Comparison of ENCODE assay signal across 8 mouse cellular contexts in the genomic region with DNA sequence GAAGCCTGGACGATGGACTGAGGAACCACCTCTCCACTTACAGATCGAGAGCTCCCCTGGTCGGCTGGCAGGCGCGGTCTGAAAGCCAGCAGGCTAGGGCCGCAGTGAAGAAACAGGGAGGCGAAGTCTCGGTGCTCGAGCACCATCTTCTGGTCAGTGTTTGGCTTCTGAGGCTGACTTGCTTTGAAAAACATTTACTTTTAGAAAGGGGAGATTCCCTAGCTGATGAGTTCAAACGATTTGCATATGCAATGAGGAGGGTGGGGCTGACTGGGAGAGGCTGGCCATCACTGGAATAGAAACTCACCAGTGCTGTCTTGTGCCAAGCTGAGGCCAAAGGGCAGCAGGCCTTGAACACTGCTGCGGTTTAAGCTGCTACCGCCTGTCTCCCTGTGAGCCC. TPM values are rescaled to one million over a fixed set of nuclear protein-coding genes. Genes with fewer than 3 reads are reported as not detected.
DNase-seq lines count a peak whose midpoint lies in the region; ATAC-seq lines count a peak whose summit lies in the region.

No protein-coding gene starts in this region.

- peaks cover 18% of the 10 kb centered on the region for H3K4me1 ChIP-seq in forebrain, embryonic 15.5 days
- H3K4me1 ChIP-seq in kidney, embryonic 14.5 days (ENCODE audit: control insufficient read depth, insufficient read depth, low read length) = no peaks in the 10 kb centered on the region
- no peaks in the 10 kb centered on the region for H3K4me1 ChIP-seq in liver, embryonic 13.5 days (replicated peaks)
- H3K4me1 ChIP-seq in neural tube, embryonic 14.5 days (ENCODE audit: control insufficient read depth, insufficient read depth, low read length) = peaks cover 15% of the 10 kb centered on the region

- no peak overlapping the region for H3K27ac ChIP-seq in forebrain, embryonic 15.5 days (replicated peaks)
- H3K27ac ChIP-seq in kidney, embryonic 14.5 days (ENCODE audit: low read depth, low read length) = no peak overlapping the region
- no peak overlapping the region for H3K27ac ChIP-seq in liver, embryonic 13.5 days
- no peak overlapping the region for H3K27ac ChIP-seq in neural tube, embryonic 14.5 days (ENCODE audit: low read depth, low read length)

- H3K9ac ChIP-seq in forebrain, embryonic 15.5 days (replicated peaks) = no peak overlapping the region
- H3K9ac ChIP-seq in kidney, embryonic 14.5 days (ENCODE audit: low read depth, low read length) = no peak overlapping the region
- no peak overlapping the region for H3K9ac ChIP-seq in liver, embryonic 13.5 days
- H3K9ac ChIP-seq in neural tube, embryonic 14.5 days (replicated peaks; ENCODE audit: low read depth, low read length) = no peak overlapping the region

- no peak overlapping the region for H3K4me2 ChIP-seq in forebrain, embryonic 15.5 days (replicated peaks)
- no peak overlapping the region for H3K4me2 ChIP-seq in kidney, embryonic 14.5 days (replicated peaks; ENCODE audit: low read depth, low read length)
- H3K4me2 ChIP-seq in liver, embryonic 13.5 days = no peak overlapping the region
- no peak overlapping the region for H3K4me2 ChIP-seq in neural tube, embryonic 14.5 days (ENCODE audit: low read depth, low read length)

- no peaks in the 10 kb centered on the region for H3K36me3 ChIP-seq in forebrain, embryonic 15.5 days
- no peaks in the 10 kb centered on the region for H3K36me3 ChIP-seq in kidney, embryonic 14.5 days (ENCODE audit: control insufficient read depth, insufficient read depth, low read length)
- H3K36me3 ChIP-seq in liver, embryonic 13.5 days = peaks cover 9% of the 10 kb centered on the region
- peaks cover 2% of the 10 kb centered on the region; the same call in 1 of the 2 replicates for H3K36me3 ChIP-seq in neural tube, embryonic 14.5 days (ENCODE audit: control insufficient read depth, insufficient read depth, low read length)

- peak; percentile 26 for DNase-seq in CD4-positive, CD25-positive, alpha-beta regulatory T cell, adult 2 months (ENCODE audit: low read depth, low spot score)
- DNase-seq in liver, embryonic 13.5 days = no peak
- DNase-seq in thymus, postnatal 0 days (ENCODE audit: low spot score) = no peak

- 6% methylated on average over 12 of the region's 12 CpGs for WGBS in forebrain, embryonic 15.5 days
- 8% methylated on average over 12 of the region's 12 CpGs for WGBS in kidney, embryonic 14.5 days
- 41% methylated on average over 12 of the region's 12 CpGs for WGBS in liver, embryonic 13.5 days (ENCODE audit: insufficient replicate concordance)
- WGBS in neural tube, embryonic 14.5 days = 5% methylated on average over 12 of the region's 12 CpGs

- H3K27me3 ChIP-seq in forebrain, embryonic 15.5 days = no peaks in the 10 kb centered on the region
- 0 out of 2 replicates have a peak, but pooled peaks cover 3% of the 10 kb centered on the region for H3K27me3 ChIP-seq in kidney, embryonic 14.5 days (ENCODE audit: control insufficient read depth, insufficient read depth, low read length)
- peaks cover 13% of the 10 kb centered on the region for H3K27me3 ChIP-seq in liver, embryonic 13.5 days
- no peaks in the 10 kb centered on the region for H3K27me3 ChIP-seq in neural tube, embryonic 14.5 days (ENCODE audit: control insufficient read depth, insufficient read depth, low read length)

- no peak for ATAC-seq in CD4-positive, CD25-positive, alpha-beta regulatory T cell, adult 4 months
- ATAC-seq in cerebellum, adult (ENCODE audit: insufficient number of reproducible peaks, low FRiP score, low TSS enrichment) = peak; percentile 57; the same call in 1 of the 2 replicates
- peak; percentile 53 for ATAC-seq in forebrain, embryonic 15.5 days (replicated peaks)
- ATAC-seq in kidney, embryonic 14.5 days (ENCODE audit: low FRiP score, low TSS enrichment) = peak; percentile 82
- ATAC-seq in liver, embryonic 13.5 days (ENCODE audit: low read depth) = peak; percentile 20; the same call in 1 of the 2 replicates
- ATAC-seq in neural tube, embryonic 14.5 days (ENCODE audit: low read depth) = peak; percentile 82

- no peak overlapping the region for H3K4me3 ChIP-seq in forebrain, embryonic 15.5 days
- no peak overlapping the region for H3K4me3 ChIP-seq in kidney, embryonic 14.5 days (ENCODE audit: low read length)
- H3K4me3 ChIP-seq in liver, embryonic 13.5 days (replicated peaks) = no peak overlapping the region
- no peak overlapping the region for H3K4me3 ChIP-seq in neural tube, embryonic 14.5 days (ENCODE audit: low read depth, low read length)

- H3K9me3 ChIP-seq in forebrain, embryonic 15.5 days = no peaks in the 10 kb centered on the region
- no peaks in the 10 kb centered on the region for H3K9me3 ChIP-seq in kidney, embryonic 14.5 days (ENCODE audit: control insufficient read depth, low read length)
- no peaks in the 10 kb centered on the region for H3K9me3 ChIP-seq in liver, embryonic 13.5 days (replicated peaks)
- no peaks in the 10 kb centered on the region for H3K9me3 ChIP-seq in neural tube, embryonic 14.5 days (ENCODE audit: control insufficient read depth, low read length)

RNA-seq across cellular contexts. Expression of a gene that starts 24.7 kb away (rescaled TPM):
- not detected for polyA plus RNA-seq in CD4-positive, CD25-positive, alpha-beta regulatory T cell, adult 4 months (2017; shearing (Covaris generic))
- 4.6 and 5.1 TPM in 2 replicates for polyA plus RNA-seq in forebrain, embryonic 15.5 days (2015; fragmentation: Nextera tagmentation; extraction: Ambion mirVana)
- polyA plus RNA-seq in kidney, embryonic 14.5 days (2014; fragmentation: Nextera tagmentation; extraction: Ambion mirVana) = 0.19 and 0.27 TPM in 2 replicates
- 0.10 and 0.14 TPM in 2 replicates for polyA plus RNA-seq in liver, embryonic 13.5 days (2015; fragmentation: Nextera tagmentation; extraction: Ambion mirVana)
- polyA plus RNA-seq in neural tube, embryonic 14.5 days (2014; fragmentation: Nextera tagmentation; extraction: Ambion mirVana) = 9.9 and 13.1 TPM in 2 replicates
- 0.08 TPM in 2 replicates for polyA plus RNA-seq in thymus, postnatal 0 days (2015; fragmentation: Nextera tagmentation; extraction: Ambion mirVana)
